Mouse (Mus musculus) kidney, postnatal 14 days (tissue): ENCODE data around the gene Fras1.

ENCODE experiments used
- DNase-seq: peaks from one replicate; pipeline ENCODE4 v3.0.0; 2022; ENCODE audit warnings: mixed read lengths

Gene Fras1

DNA sequence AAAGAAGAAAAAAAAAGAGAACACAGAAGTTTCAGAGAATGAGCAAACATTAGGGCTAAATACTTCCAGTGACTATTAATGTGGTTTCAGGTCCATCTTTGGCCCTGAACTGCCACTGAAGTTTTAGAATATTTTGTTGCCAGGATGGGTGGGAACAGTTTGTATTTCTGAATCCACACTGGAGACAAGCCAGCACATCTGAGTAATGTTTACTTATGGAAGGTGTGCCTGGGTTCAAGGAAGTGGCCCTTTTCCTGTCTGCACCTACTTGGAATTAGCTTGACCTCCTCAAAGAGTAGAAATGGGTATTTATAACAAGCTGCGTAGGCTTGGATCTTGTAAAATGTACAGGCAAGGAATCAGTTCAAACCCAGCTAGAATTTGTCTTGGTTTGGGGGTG, 422.0 kb downstream of the Fras1 start:
- peak; percentile 63 for DNase-seq

- no peak for DNase-seq
These were observed 423.7 kb downstream of the Fras1 start for GRCm38 (mm10) chr5:96797465-96797864.

GRCm38 (mm10) chr5:96799165-96799564, 425.4 kb downstream of the Fras1 start:
- no peak for DNase-seq

DNA sequence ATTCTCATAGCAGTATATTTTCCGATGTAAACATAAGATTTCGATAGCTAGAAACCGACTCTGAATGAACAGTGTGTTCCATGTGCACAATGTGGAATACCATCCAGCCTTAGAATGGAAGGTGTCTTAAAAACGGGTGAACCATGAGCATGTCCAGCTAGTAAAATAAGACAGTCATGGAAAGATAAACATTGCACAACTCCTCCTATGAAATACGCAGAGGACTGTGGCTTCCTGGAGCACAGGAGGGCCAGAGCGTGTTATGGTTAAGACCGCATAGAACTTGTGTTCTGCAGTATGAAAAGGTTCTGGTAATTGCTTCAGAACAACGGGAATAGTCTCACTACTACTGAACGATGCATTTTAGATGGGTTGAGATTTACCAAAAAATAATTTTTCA, 426.2 kb downstream of the Fras1 start:
- DNase-seq = no peak

DNA sequence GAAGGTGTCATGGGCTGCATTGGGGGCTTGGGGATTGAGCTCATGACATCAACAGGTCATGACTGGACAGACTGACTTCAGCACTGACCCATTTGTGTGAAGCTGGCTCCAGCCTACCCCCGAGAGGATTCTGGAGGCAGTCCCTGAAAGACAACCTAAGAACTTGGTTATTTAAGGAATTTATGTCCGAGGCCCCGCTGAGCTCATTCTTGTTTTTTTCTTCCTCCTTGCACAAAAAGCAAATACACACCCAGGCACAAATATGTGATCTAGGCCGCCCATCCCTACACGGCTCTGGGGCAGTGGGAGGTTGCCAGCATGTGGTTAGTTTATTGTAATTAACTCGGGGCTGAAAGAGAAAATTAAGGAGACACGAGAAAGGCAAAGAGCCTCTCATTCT, 428.4 kb downstream of the Fras1 start:
- peak; percentile 21 for DNase-seq

GRCm38 (mm10) chr5:96803091-96803490, 429.3 kb downstream of the Fras1 start:
- peak; percentile 48 for DNase-seq

DNA sequence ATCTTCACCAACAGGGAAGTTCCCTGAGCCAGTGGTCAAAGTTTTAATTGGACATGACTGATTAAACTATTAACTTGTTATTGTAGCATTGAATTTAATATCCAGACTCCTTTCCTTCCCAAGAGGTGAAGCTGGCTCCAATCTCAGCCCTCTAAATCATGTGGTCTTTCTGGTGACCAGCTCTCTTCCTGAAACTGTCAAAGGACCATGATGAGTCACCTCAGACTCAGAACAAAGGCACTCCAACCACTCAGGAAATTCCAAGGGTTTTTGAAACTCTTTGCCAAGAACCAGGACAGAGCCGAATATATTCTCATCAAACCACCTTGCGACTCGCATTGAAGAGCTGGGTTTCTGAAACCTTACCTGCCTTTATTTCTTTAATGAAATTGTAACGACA, 430.5 kb downstream of the Fras1 start:
- DNase-seq = peak; percentile 57

DNA sequence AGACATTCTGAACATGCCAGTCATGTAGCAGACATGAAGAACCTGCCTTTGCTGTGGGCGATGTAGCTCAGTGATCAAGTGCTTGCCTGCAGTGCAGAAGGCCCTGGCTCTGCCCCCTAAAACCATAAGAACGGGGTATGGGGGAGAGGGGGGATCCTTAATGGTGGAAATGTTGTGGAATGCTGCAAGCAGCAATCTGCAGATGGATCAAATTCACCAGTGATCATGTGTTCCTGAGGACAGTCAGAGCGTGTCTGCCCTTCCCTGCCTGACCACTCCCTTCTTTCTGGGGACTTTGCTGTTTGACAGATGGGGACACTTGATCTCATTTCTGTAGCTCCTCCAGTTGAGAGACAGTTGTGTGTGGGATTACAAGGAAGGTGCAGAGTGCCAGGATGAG, 431.1 kb downstream of the Fras1 start:
- DNase-seq = no peak

- DNase-seq = peak; percentile 32
These were observed 436.9 kb downstream of the Fras1 start for GRCm38 (mm10) chr5:96810620-96811019.

DNA sequence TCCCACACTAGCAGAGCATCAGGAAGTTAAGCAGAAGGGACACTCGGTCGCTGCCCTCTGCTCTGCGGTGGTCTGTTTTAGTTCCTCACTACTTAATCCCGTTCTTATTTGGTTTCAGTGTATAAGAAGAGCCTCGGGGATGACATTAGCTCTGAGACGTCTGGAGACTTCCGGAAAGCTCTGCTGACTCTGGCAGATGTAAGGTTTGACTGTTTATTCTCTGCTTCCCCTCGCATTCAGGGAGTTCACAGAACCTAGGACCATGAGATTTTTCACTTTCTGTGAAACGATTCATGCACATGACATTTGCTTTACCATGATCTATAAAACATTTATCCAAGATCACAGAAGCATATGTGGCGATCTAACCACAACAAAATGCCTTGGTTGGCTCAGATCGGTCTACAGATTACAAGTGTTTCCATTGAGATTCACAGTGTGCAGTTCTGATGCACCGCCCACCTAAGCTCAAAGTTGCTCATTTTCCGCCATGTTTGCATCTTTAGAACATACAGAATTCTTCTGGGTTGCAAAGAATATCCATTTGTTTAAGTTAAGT, 451.1 kb downstream of the Fras1 start:
- no peak for DNase-seq

GRCm38 (mm10) chr5:96827176-96827575, 453.4 kb downstream of the Fras1 start:
- no peak for DNase-seq
